Mouse (Mus musculus) neural tube, embryonic 11.5 days (tissue): ENCODE measurements at regions not wholly inside any gene's neighbourhood (a gene's known extent, or its start where the extent isn't known, plus 50 kb on each side); places are given as distances from the start of the nearest gene placed in this dataset.

Experiments
- ATAC-seq: fragments of 200-750 bp; cut with Nextera tagmentation; 2 replicates; pipeline ENCODE4 v1.8.0; 2017; ENCODE audit warnings: moderate number of reproducible peaks, mild to moderate bottlenecking, moderate TSS enrichment, moderate library complexity; ENCODE audit not compliant: insufficient read depth, low FRiP score, low TSS enrichment
- DNase-seq: peaks from one replicate; pipeline ENCODE4 v3.0.0-alpha.2; 2015; ENCODE audit warnings: low spot score
- H3K27ac ChIP-seq: fragments of 300-500 bp; sonication (generic); 2 replicates; pipeline ENCODE4 v1.5.1; 2014; ENCODE audit warnings: low read depth, mild to moderate bottlenecking, low read length
- H3K27me3 ChIP-seq: fragments of 300-500 bp; sonication (generic); 2 replicates; pipeline ENCODE4 v1.6.1; 2014; ENCODE audit warnings: mild to moderate bottlenecking, low read length, mixed read lengths; ENCODE audit not compliant: control insufficient read depth, insufficient read depth
- H3K36me3 ChIP-seq: fragments of 300-500 bp; sonication (generic); 2 replicates; pipeline ENCODE4 v1.6.1; 2014; ENCODE audit warnings: mild to moderate bottlenecking, low read length, moderate library complexity, mixed read lengths; ENCODE audit not compliant: control insufficient read depth, insufficient read depth
- H3K4me1 ChIP-seq: fragments of 300-500 bp; sonication (generic); 2 replicates; pipeline ENCODE4 v1.6.1; 2014; ENCODE audit warnings: low read length, mixed read lengths; ENCODE audit not compliant: control insufficient read depth, insufficient read depth
- H3K4me2 ChIP-seq: fragments of 300-500 bp; sonication (generic); 2 replicates; pipeline ENCODE4 v1.6.1; 2014; ENCODE audit warnings: low read depth, mild to moderate bottlenecking, moderate library complexity
- H3K4me3 ChIP-seq: fragments of 300-500 bp; sonication (generic); 2 replicates; pipeline ENCODE4 v1.5.1; 2014; ENCODE audit warnings: low read depth, low read length
- H3K9ac ChIP-seq: fragments of 300-500 bp; sonication (generic); 2 replicates; pipeline ENCODE4 v1.6.1; 2014; ENCODE audit warnings: mild to moderate bottlenecking, low read length
- H3K9me3 ChIP-seq: fragments of 300-500 bp; sonication (generic); 2 replicates; pipeline ENCODE4 v1.6.1; 2016; ENCODE audit warnings: low read length; ENCODE audit not compliant: control insufficient read depth
- WGBS: fragments of 180-500 bp; shearing (Covaris S2); extraction: QIAGEN DNeasy Blood & Tissue Kit; methylation state at CpG from one replicate; pipeline ENCODE4 v1.1.7; 2014; 5-methylcytosine and 5-hydroxymethylcytosine counted together

- no peak for ATAC-seq
- no peak for DNase-seq
- H3K27me3 ChIP-seq = 0 out of 2 replicates have a peak, but pooled peaks cover 4% of the 10 kb centered on the region
- no peaks in the 10 kb centered on the region for H3K9me3 ChIP-seq
- no peak overlapping the region for H3K9ac ChIP-seq
- no peak overlapping the region for H3K27ac ChIP-seq
- H3K4me3 ChIP-seq = no peak overlapping the region
- 86% methylated on average over 1 of the region's 1 CpGs for WGBS
- no peaks in the 10 kb centered on the region for H3K4me1 ChIP-seq
- no peak overlapping the region for H3K4me2 ChIP-seq
- H3K36me3 ChIP-seq = no peaks in the 10 kb centered on the region
Observed at GRCm38 (mm10) chr19:59579676-59580075, 121.5 kb downstream of the Emx2 start.

- no peak for DNase-seq
- H3K9me3 ChIP-seq = no peaks in the 10 kb centered on the region
- H3K9ac ChIP-seq = no peak overlapping the region
- H3K27ac ChIP-seq = no peak overlapping the region
- no peak overlapping the region for H3K4me3 ChIP-seq
- peaks cover 5% of the 10 kb centered on the region; the same call in 1 of the 2 replicates for H3K4me1 ChIP-seq
- 48% methylated on average over 4 of the region's 4 CpGs for WGBS
- no peak overlapping the region for H3K4me2 ChIP-seq
- ATAC-seq = no peak
- H3K27me3 ChIP-seq = peaks cover 13% of the 10 kb centered on the region
- no peaks in the 10 kb centered on the region for H3K36me3 ChIP-seq
Observed at GRCm38 (mm10) chr19:59585835-59586234, 127.7 kb downstream of the Emx2 start.

- Histone ChIP-seq H3K4me2 (no peak overlapping the region), H3K36me3 (no peaks in the 10 kb centered on the region), H3K27me3 (peaks cover 11% of the 10 kb centered on the region), H3K9ac (no peak overlapping the region), H3K4me1 (peaks cover 5% of the 10 kb centered on the region; the same call in 1 of the 2 replicates), H3K27ac (no peak overlapping the region), H3K9me3 (no peaks in the 10 kb centered on the region), H3K4me3 (no peak overlapping the region)
- WGBS = 71% methylated on average over 12 of the region's 12 CpGs
- DNase-seq = no peak
- no peak for ATAC-seq
Observed at GRCm38 (mm10) chr19:59587303-59587702, 129.1 kb downstream of the Emx2 start.

GRCm38 (mm10) chr19:59588068-59588522, 129.9 kb downstream of the Emx2 start:
- no peak overlapping the region for H3K27ac ChIP-seq
- DNase-seq (peak; percentile 59), ATAC-seq (peak; percentile 79)
- no peak overlapping the region for H3K9ac ChIP-seq
- H3K27me3 ChIP-seq = peaks cover 11% of the 10 kb centered on the region
- no peaks in the 10 kb centered on the region for H3K9me3 ChIP-seq
- H3K4me2 ChIP-seq = peak overlapping the region; percentile 36
- no peaks in the 10 kb centered on the region for H3K36me3 ChIP-seq
- peaks cover 5% of the 10 kb centered on the region; the same call in 1 of the 2 replicates for H3K4me1 ChIP-seq
- WGBS = 5% methylated on average over 17 of the region's 17 CpGs
- peak overlapping the region; percentile 25 for H3K4me3 ChIP-seq

- WGBS = 90% methylated on average over 3 of the region's 3 CpGs
- Histone ChIP-seq H3K9me3 (no peaks in the 10 kb centered on the region), H3K4me3 (no peak overlapping the region), H3K4me2 (no peak overlapping the region), H3K36me3 (no peaks in the 10 kb centered on the region), H3K27me3 (peaks cover 9% of the 10 kb centered on the region), H3K9ac (no peak overlapping the region), H3K27ac (no peak overlapping the region), H3K4me1 (peaks cover 5% of the 10 kb centered on the region; the same call in 1 of the 2 replicates)
- DNase-seq = no peak
- ATAC-seq = no peak
Observed at GRCm38 (mm10) chr19:59590021-59590420, 131.8 kb downstream of the Emx2 start.

GRCm38 (mm10) chr19:59592060-59592459, 133.9 kb downstream of the Emx2 start:
- Histone ChIP-seq H3K27me3 (0 out of 2 replicates have a peak, but pooled peaks cover 2% of the 10 kb centered on the region), H3K27ac (no peak overlapping the region), H3K4me3 (no peak overlapping the region), H3K36me3 (no peaks in the 10 kb centered on the region), H3K4me1 (peaks cover 5% of the 10 kb centered on the region; the same call in 1 of the 2 replicates), H3K4me2 (no peak overlapping the region), H3K9ac (no peak overlapping the region), H3K9me3 (no peaks in the 10 kb centered on the region)
- 62% methylated on average over 3 of the region's 3 CpGs for WGBS
- no peak for DNase-seq
- ATAC-seq = no peak

- Histone ChIP-seq H3K4me1 (no peaks in the 10 kb centered on the region), H3K27ac (no peak overlapping the region), H3K4me3 (no peak overlapping the region), H3K36me3 (no peaks in the 10 kb centered on the region), H3K4me2 (no peak overlapping the region), H3K9me3 (no peaks in the 10 kb centered on the region), H3K9ac (no peak overlapping the region), H3K27me3 (no peaks in the 10 kb centered on the region)
- no peak for DNase-seq
- no peak for ATAC-seq
- WGBS = 87% methylated on average over 6 of the region's 6 CpGs
Observed at GRCm38 (mm10) chr19:59624288-59624795, 166.2 kb downstream of the Emx2 start.

- DNase-seq (no peak), ATAC-seq (no peak)
- no peak overlapping the region for H3K9ac ChIP-seq
- H3K36me3 ChIP-seq = no peaks in the 10 kb centered on the region
- no peaks in the 10 kb centered on the region for H3K4me1 ChIP-seq
- no peaks in the 10 kb centered on the region for H3K27me3 ChIP-seq
- H3K9me3 ChIP-seq = no peaks in the 10 kb centered on the region
- no peak overlapping the region for H3K4me3 ChIP-seq
- H3K4me2 ChIP-seq = no peak overlapping the region
- WGBS = 62% methylated on average over 3 of the region's 3 CpGs
- H3K27ac ChIP-seq = no peak overlapping the region
Observed at GRCm38 (mm10) chr19:59627681-59628080, 169.5 kb downstream of the Emx2 start.

GRCm38 (mm10) chr19:59628296-59629160, 170.4 kb downstream of the Emx2 start:
- H3K4me3 ChIP-seq = no peak overlapping the region
- H3K36me3 ChIP-seq = no peaks in the 10 kb centered on the region
- no peaks in the 10 kb centered on the region for H3K27me3 ChIP-seq
- DNase-seq (no peak), ATAC-seq (no peak)
- no peaks in the 10 kb centered on the region for H3K4me1 ChIP-seq
- H3K4me2 ChIP-seq = no peak overlapping the region
- H3K27ac ChIP-seq = no peak overlapping the region
- no peaks in the 10 kb centered on the region for H3K9me3 ChIP-seq
- no peak overlapping the region for H3K9ac ChIP-seq
- 64% methylated on average over 15 of the region's 15 CpGs for WGBS
